Mouse (Mus musculus): Measurements from ENCODE around the gene Trp53i11. TPM values are rescaled to one million over a fixed set of nuclear protein-coding genes. Genes with fewer than 3 reads are reported as not detected.

The Trp53i11 gene
- polyA plus RNA-seq, 1 experiment, result 47.0 TPM

GRCm38 (mm10) chr2:93163317-93163716, 24.0 kb upstream of the Trp53i11 start:
- TF ChIP-seq POLR2A (IDR thresholded peaks at IDR 0.05; ENCODE audit: low read depth, low read length), result no peak
- no peak for TF ChIP-seq CTCF (IDR thresholded peaks at IDR 0.05; ENCODE audit: extremely low read depth, insufficient read length, insufficient replicate concordance, low read depth, low read length)
- 6% methylated on average over 2 of the region's 2 CpGs for WGBS
- peaks cover 15% of the 10 kb centered on the region for H3K4me1 ChIP-seq (ENCODE audit: control insufficient read depth, insufficient read depth, insufficient read length, low read length)
- H3K27me3 ChIP-seq (ENCODE audit: control insufficient read depth, insufficient read depth, low read length), result no peaks in the 10 kb centered on the region
- no peaks in the 10 kb centered on the region for H3K36me3 ChIP-seq (ENCODE audit: control insufficient read depth, insufficient read depth, low read length)
- no peak overlapping the region for H3K4me3 ChIP-seq (ENCODE audit: low read depth, low read length)
- no peak overlapping the region for H3K27ac ChIP-seq (ENCODE audit: insufficient read depth, low read depth, low read length)

GRCm38 (mm10) chr2:93163750-93164335, 23.5 kb upstream of the Trp53i11 start:
- no peak overlapping the region for H3K27ac ChIP-seq (ENCODE audit: insufficient read depth, low read depth, low read length)
- H3K27me3 ChIP-seq (ENCODE audit: control insufficient read depth, insufficient read depth, low read length), result no peaks in the 10 kb centered on the region
- peaks cover 15% of the 10 kb centered on the region for H3K4me1 ChIP-seq (ENCODE audit: control insufficient read depth, insufficient read depth, insufficient read length, low read length)
- no peak for TF ChIP-seq CTCF (IDR thresholded peaks at IDR 0.05; ENCODE audit: extremely low read depth, insufficient read length, insufficient replicate concordance, low read depth, low read length)
- TF ChIP-seq POLR2A (IDR thresholded peaks at IDR 0.05; ENCODE audit: low read depth, low read length), result no peak
- H3K4me3 ChIP-seq (ENCODE audit: low read depth, low read length), result no peak overlapping the region
- H3K36me3 ChIP-seq (ENCODE audit: control insufficient read depth, insufficient read depth, low read length), result no peaks in the 10 kb centered on the region
- WGBS, result 26% methylated on average over 6 of the region's 6 CpGs

- Histone ChIP-seq H3K4me1 (ENCODE audit: control insufficient read depth, insufficient read depth, insufficient read length, low read length) (peaks cover 15% of the 10 kb centered on the region), H3K4me3 (ENCODE audit: low read depth, low read length) (no peak overlapping the region), H3K27me3 (ENCODE audit: control insufficient read depth, insufficient read depth, low read length) (no peaks in the 10 kb centered on the region), H3K36me3 (ENCODE audit: control insufficient read depth, insufficient read depth, low read length) (no peaks in the 10 kb centered on the region), H3K27ac (ENCODE audit: insufficient read depth, low read depth, low read length) (no peak overlapping the region)
- WGBS, result 94% methylated on average over 6 of the region's 6 CpGs
- TF ChIP-seq POLR2A (IDR thresholded peaks at IDR 0.05; ENCODE audit: low read depth, low read length), result no peak
- TF ChIP-seq CTCF (IDR thresholded peaks at IDR 0.05; ENCODE audit: extremely low read depth, insufficient read length, insufficient replicate concordance, low read depth, low read length), result no peak
These were observed 21.1 kb upstream of the Trp53i11 start for GRCm38 (mm10) chr2:93166295-93166694.

- H3K27me3 ChIP-seq (ENCODE audit: control insufficient read depth, insufficient read depth, low read length), result no peaks in the 10 kb centered on the region
- 75% methylated on average over 14 of the region's 14 CpGs for WGBS
- TF ChIP-seq CTCF (IDR thresholded peaks at IDR 0.05; ENCODE audit: extremely low read depth, insufficient read length, insufficient replicate concordance, low read depth, low read length), result no peak
- no peak for TF ChIP-seq POLR2A (IDR thresholded peaks at IDR 0.05; ENCODE audit: low read depth, low read length)
- H3K27ac ChIP-seq (ENCODE audit: insufficient read depth, low read depth, low read length), result no peak overlapping the region
- no peak overlapping the region for H3K4me3 ChIP-seq (ENCODE audit: low read depth, low read length)
- no peaks in the 10 kb centered on the region for H3K36me3 ChIP-seq (ENCODE audit: control insufficient read depth, insufficient read depth, low read length)
- peaks cover 11% of the 10 kb centered on the region for H3K4me1 ChIP-seq (ENCODE audit: control insufficient read depth, insufficient read depth, insufficient read length, low read length)
These were observed 20.5 kb upstream of the Trp53i11 start for GRCm38 (mm10) chr2:93166734-93167406.

GRCm38 (mm10) chr2:93170156-93170844, 17.0 kb upstream of the Trp53i11 start:
- TF ChIP-seq POLR2A (IDR thresholded peaks at IDR 0.05; ENCODE audit: low read depth, low read length), result no peak
- TF ChIP-seq CTCF (IDR thresholded peaks at IDR 0.05; ENCODE audit: extremely low read depth, insufficient read length, insufficient replicate concordance, low read depth, low read length), result no peak
- H3K27me3 ChIP-seq (ENCODE audit: control insufficient read depth, insufficient read depth, low read length), result no peaks in the 10 kb centered on the region
- H3K4me3 ChIP-seq (ENCODE audit: low read depth, low read length), result no peak overlapping the region
- no peaks in the 10 kb centered on the region for H3K36me3 ChIP-seq (ENCODE audit: control insufficient read depth, insufficient read depth, low read length)
- H3K4me1 ChIP-seq (ENCODE audit: control insufficient read depth, insufficient read depth, insufficient read length, low read length), result peaks cover 8% of the 10 kb centered on the region
- H3K27ac ChIP-seq (ENCODE audit: insufficient read depth, low read depth, low read length), result no peak overlapping the region
- 84% methylated on average over 19 of the region's 19 CpGs for WGBS

- Histone ChIP-seq H3K27me3 (ENCODE audit: control insufficient read depth, insufficient read depth, low read length) (no peaks in the 10 kb centered on the region), H3K4me1 (ENCODE audit: control insufficient read depth, insufficient read depth, insufficient read length, low read length) (peaks cover 8% of the 10 kb centered on the region), H3K36me3 (ENCODE audit: control insufficient read depth, insufficient read depth, low read length) (no peaks in the 10 kb centered on the region), H3K4me3 (ENCODE audit: low read depth, low read length) (no peak overlapping the region), H3K27ac (ENCODE audit: insufficient read depth, low read depth, low read length) (no peak overlapping the region)
- TF ChIP-seq POLR2A (IDR thresholded peaks at IDR 0.05; ENCODE audit: low read depth, low read length) (no peak), CTCF (IDR thresholded peaks at IDR 0.05; ENCODE audit: extremely low read depth, insufficient read length, insufficient replicate concordance, low read depth, low read length) (no peak)
- 62% methylated on average over 5 of the region's 5 CpGs for WGBS
These were observed 16.5 kb upstream of the Trp53i11 start for GRCm38 (mm10) chr2:93170845-93171200.

GRCm38 (mm10) chr2:93171929-93172328, 15.4 kb upstream of the Trp53i11 start:
- H3K36me3 ChIP-seq (ENCODE audit: control insufficient read depth, insufficient read depth, low read length), result no peaks in the 10 kb centered on the region
- peaks cover 7% of the 10 kb centered on the region; the same call in 1 of the 2 replicates for H3K4me1 ChIP-seq (ENCODE audit: control insufficient read depth, insufficient read depth, insufficient read length, low read length)
- no peak overlapping the region for H3K27ac ChIP-seq (ENCODE audit: insufficient read depth, low read depth, low read length)
- H3K4me3 ChIP-seq (ENCODE audit: low read depth, low read length), result no peak overlapping the region
- WGBS, result 75% methylated on average over 6 of the region's 6 CpGs
- no peaks in the 10 kb centered on the region for H3K27me3 ChIP-seq (ENCODE audit: control insufficient read depth, insufficient read depth, low read length)
- TF ChIP-seq CTCF (IDR thresholded peaks at IDR 0.05; ENCODE audit: extremely low read depth, insufficient read length, insufficient replicate concordance, low read depth, low read length) (no peak), POLR2A (IDR thresholded peaks at IDR 0.05; ENCODE audit: low read depth, low read length) (no peak)
